Mouse (Mus musculus): ENCODE data around the gene Acsbg1.
"Not testable (repeated sequence)": the region's sequence is repeated elsewhere in the genome, so short reads cannot be mapped to it uniquely, and the experiment has no call there.

Gene Acsbg1

GRCm38 (mm10) chr9:54661605-54662377 is at the start of gene Acsbg1:
Gene Acsbg1 (minus strand): TSS chr9:54661870.
- no peak for DNase-seq (ENCODE audit: low spot score)

GRCm38 (mm10) chr9:54708085-54708484 is 46.4 kb upstream of the Acsbg1 start:
- DNase-seq (ENCODE audit: low spot score): no peak

GRCm38 (mm10) chr9:54707288-54707999 is 45.8 kb upstream of the Acsbg1 start:
- no peak for DNase-seq (ENCODE audit: low spot score)

- DNase-seq (ENCODE audit: low spot score): no peak
Measured at GRCm38 (mm10) chr9:54705561-54705960, 43.9 kb upstream of the Acsbg1 start.

GRCm38 (mm10) chr9:54704361-54704760 is 42.7 kb upstream of the Acsbg1 start:
- no peak for DNase-seq (ENCODE audit: low spot score)

GRCm38 (mm10) chr9:54702581-54702980 is 40.9 kb upstream of the Acsbg1 start:
- DNase-seq (ENCODE audit: low spot score): no peak

GRCm38 (mm10) chr9:54700746-54701145 is 39.1 kb upstream of the Acsbg1 start:
- no peak for DNase-seq (ENCODE audit: low spot score)

GRCm38 (mm10) chr9:54700174-54700475 is 38.5 kb upstream of the Acsbg1 start:
- peak; percentile 24 for DNase-seq (ENCODE audit: low spot score)

- DNase-seq (ENCODE audit: low spot score): peak; percentile 79
Measured at GRCm38 (mm10) chr9:54699345-54700173, 37.9 kb upstream of the Acsbg1 start.

- no peak for DNase-seq (ENCODE audit: low spot score)
Measured at GRCm38 (mm10) chr9:54699087-54699344, 37.3 kb upstream of the Acsbg1 start.

GRCm38 (mm10) chr9:54698318-54699086 is 36.8 kb upstream of the Acsbg1 start, which contains the start of gene Dnaja4:
Gene Dnaja4 (plus strand): TSS chr9:54698873.
- DNase-seq (ENCODE audit: low spot score): no peak

- DNase-seq (ENCODE audit: low spot score): not testable (repeated sequence)
Measured at GRCm38 (mm10) chr9:54691241-54691805, 29.7 kb upstream of the Acsbg1 start.

- DNase-seq (ENCODE audit: low spot score): not testable (repeated sequence)
Measured at GRCm38 (mm10) chr9:54690697-54691096, 29.0 kb upstream of the Acsbg1 start.

GRCm38 (mm10) chr9:54689446-54689845 is 27.8 kb upstream of the Acsbg1 start:
- DNase-seq (ENCODE audit: low spot score): no peak

GRCm38 (mm10) chr9:54687246-54688236 is 25.9 kb upstream of the Acsbg1 start:
- DNase-seq (ENCODE audit: low spot score): no peak

- no peak for DNase-seq (ENCODE audit: low spot score)
Measured at GRCm38 (mm10) chr9:54683814-54684605, 22.3 kb upstream of the Acsbg1 start.

- DNase-seq (ENCODE audit: low spot score): peak; percentile 11
Measured at GRCm38 (mm10) chr9:54682846-54683245, 21.2 kb upstream of the Acsbg1 start.

GRCm38 (mm10) chr9:54676531-54676986 is 14.9 kb upstream of the Acsbg1 start:
- DNase-seq (ENCODE audit: low spot score): peak; percentile 68

- DNase-seq (ENCODE audit: low spot score): peak; percentile 39
Measured at GRCm38 (mm10) chr9:54673887-54674286, 12.2 kb upstream of the Acsbg1 start.

GRCm38 (mm10) chr9:54671962-54672361 is 10.3 kb upstream of the Acsbg1 start:
- DNase-seq (ENCODE audit: low spot score): peak; percentile 23
